Mouse (Mus musculus) frontal cortex, postnatal 25 days (tissue): ENCODE results near the gene Coq5.
A peak's percentile ranks its signal among the peaks of the same experiment; 100 is the strongest.

ENCODE experiments used
- DNase-seq, 2 experiments: peaks; one replicate each; pipeline ENCODE4 v3.0.0; 2022; ENCODE audit warnings: low spot score in 2 of 2

Coq5 gene

GRCm38 (mm10) chr5:115279226-115280049 is at the start of gene Coq5:
Gene Coq5 (plus strand): TSS chr5:115279666.
- peak; percentile 75 to 79 for DNase-seq

- peak in 1 of 2 experiments; percentile 44 for DNase-seq
These were observed 48.5 kb upstream of the Coq5 start for GRCm38 (mm10) chr5:115230830-115231551.

DNA sequence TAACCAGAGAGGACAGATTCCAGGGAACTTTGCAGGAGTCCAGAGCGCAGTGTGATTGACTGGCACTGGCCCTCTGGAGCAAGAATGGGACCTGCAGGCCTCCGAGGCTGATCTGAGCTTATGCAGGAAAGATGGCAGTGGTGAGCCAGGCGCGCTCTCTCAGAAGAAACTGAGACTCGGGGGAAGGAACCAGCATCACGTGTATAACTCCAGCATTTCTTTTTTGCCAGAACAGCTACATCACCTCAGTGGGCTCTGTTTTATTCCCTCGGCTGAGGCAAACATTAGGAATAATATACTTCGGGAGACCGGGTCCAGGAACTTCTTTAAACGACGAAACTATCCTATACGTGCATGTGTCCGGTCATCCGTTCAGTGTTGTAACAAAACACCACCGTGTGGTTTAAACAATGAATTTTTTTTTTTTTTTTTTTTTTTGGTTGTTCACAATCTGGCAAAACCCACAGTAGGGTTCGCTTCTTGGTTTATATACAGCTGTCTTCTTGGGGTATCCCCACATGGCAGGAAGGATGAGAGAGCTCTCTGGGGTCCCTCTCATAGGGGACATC is 47.8 kb upstream of the Coq5 start:
- DNase-seq, result no peak

DNA sequence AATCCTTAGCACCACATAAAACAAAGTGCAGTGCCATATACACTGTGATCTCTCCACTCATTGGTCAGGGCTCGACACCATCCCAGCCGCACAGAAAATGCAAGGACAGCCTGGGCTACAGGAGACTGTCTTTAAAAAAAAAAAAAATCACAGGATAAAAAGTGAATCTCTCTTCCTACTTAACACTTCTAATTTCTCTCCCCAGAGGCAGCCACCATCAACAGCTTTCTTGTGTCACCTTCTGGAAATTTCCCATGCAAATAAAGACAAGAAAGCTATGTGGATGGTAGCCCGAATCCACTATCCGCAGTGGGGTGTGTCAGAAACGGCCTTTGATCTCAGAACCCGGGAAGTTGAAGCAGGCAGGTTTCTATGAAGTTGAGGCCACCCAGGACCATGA is 47.0 kb upstream of the Coq5 start:
- DNase-seq, result no peak

- no peak for DNase-seq
These were observed 46.3 kb upstream of the Coq5 start for GRCm38 (mm10) chr5:115233031-115233780.

GRCm38 (mm10) chr5:115234519-115234918 is 44.9 kb upstream of the Coq5 start:
- no peak for DNase-seq

- DNase-seq, result peak; percentile 56 to 59
These were observed 44.1 kb upstream of the Coq5 start for GRCm38 (mm10) chr5:115235323-115235771.

GRCm38 (mm10) chr5:115235786-115236263 is 43.6 kb upstream of the Coq5 start, which contains the start of gene Pop5:
Gene Pop5 (plus strand): TSS chr5:115235836.
- DNase-seq, result peak; percentile 89 to 95

GRCm38 (mm10) chr5:115237803-115238728 is 41.4 kb upstream of the Coq5 start:
- DNase-seq, result peak; percentile 76 to 84

GRCm38 (mm10) chr5:115238729-115239195 is 40.7 kb upstream of the Coq5 start:
- DNase-seq, result no peak

- DNase-seq, result no peak
These were observed 39.3 kb upstream of the Coq5 start for GRCm38 (mm10) chr5:115240191-115240590.

DNA sequence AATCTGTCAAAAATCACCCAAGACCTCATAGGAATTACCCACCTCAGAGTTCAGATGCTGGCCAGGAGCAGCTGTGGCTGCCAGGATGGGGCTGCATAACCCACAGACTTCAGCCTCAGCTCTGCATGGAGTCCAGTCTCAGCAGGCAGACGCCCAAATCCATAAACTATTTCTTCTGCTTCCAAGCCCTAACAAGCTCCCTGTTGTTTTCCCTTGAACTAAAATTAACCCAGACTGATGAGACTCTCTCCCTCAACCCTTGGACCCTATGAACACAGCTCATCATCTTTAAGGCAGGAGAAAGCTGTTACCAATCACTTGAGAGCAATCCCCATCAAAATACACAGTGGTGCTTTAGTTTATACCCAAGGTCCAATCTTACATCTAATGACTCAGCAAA is 24.0 kb upstream of the Coq5 start:
- DNase-seq, result no peak

DNA sequence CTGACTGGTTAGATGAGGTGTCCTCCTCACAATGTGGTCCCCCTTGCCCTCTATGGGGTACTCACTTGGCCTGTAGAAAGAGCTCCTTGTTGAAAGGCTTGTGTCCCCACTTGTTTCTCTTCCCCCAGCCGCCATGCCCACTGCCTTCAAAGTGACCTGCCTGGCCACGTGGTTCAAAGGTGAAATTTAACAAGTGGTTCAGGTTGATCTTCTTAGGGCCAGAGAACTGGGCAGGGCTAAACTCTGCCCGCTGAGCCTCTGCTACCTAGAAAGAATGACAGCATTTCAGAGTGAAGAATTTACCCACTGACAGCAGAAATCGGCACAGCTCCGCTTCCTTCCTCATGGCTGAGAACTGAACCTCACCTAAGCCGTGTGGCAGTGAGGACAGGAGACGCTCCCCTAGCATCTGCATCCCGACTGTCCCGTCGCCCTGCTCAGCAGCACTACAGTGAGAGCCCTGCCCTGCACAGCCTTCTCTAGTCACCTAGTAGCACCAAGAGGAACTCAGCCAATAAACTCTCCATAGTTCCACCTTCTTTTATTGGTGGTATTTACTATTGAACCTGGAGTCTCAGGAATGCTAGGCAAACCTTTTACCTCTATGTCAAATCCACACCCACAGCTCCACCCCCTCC is 22.4 kb upstream of the Coq5 start:
- DNase-seq, result no peak

DNA sequence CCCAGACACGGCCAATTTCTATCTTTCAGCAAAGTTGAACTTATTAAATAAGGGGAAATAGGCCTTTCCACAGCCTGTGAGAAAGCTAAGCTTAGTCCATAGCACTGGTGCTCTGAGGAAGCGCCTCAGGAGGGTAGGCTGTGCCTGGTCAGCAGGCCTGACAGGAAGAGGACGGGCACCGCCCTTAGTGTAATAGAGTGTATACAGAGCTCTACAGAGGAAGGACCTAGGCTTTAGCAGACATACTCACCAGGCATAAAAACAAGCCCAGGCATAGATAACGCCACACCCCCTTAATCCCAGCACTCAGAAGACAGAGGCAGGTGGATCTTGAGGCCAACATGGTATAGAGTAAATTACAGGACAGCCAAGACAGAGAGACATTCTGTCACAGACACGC is 19.1 kb upstream of the Coq5 start:
- DNase-seq, result no peak

DNA sequence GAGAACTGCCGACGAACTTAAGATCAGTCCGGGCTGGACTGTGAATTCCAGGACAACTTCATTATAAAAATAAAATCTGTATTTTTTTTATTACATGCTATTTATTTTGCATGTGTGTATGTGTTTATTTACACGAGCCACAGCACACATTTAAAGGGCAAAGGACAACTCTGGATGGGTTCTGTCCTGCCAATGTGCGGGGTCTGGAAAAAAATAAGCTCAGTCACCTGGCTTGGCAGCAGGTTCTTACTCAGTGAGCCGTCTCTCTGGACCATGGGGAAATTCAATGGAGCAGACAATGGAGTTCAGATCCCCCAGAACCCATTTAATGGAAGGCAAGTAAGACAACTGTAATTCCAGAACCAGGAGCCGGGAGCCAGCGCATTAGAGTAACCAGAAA is 18.3 kb upstream of the Coq5 start:
- no peak for DNase-seq

- DNase-seq, result no peak
These were observed 17.6 kb upstream of the Coq5 start for GRCm38 (mm10) chr5:115261880-115262279.

DNA sequence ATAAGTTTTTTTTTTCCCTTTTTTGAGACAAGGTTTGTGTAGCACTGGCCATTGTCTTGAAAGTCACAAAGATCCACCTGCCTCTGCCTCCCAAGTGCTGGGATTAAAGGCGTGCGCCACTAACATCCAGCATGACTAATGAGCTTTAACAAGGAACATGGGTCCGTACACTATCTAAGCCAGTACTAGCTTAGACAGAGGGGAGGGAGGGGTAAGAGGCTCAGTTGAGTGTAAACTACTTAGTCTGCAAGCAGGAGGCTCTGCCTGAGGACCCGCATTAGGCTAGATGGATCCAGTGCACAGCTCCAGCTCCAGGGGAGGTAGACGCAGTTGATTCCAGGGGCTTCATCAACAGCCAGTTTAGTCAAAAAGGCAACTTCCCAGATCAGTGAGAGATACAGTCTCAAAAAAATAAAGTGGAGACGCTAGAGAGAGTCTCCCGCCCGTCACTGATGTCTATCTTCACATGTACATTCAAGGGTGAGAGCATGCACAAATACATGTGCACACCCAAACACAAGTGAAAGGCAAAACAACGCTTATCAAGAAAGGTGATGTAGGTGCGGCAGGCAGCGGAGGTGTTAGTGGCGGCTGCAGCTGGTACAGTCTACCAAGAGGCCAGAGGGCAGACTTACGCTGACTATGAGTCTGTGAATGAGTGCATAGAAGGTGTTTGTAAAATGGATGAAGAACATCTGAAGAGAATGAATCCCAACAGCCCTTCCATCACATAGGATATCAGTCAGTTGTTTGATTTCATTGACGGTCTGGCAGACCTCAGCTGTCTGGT is 16.8 kb upstream of the Coq5 start:
- no peak for DNase-seq

- DNase-seq, result no peak
These were observed 13.1 kb upstream of the Coq5 start for GRCm38 (mm10) chr5:115266340-115266739.
